Mouse (Mus musculus): ENCODE measurements around the gene Unc5cl. TPM values are rescaled to one million over a fixed set of nuclear protein-coding genes. Genes with fewer than 3 reads are reported as not detected.

Unc5cl gene
- polyA plus RNA-seq, 1 experiment, result not detected

DNA sequence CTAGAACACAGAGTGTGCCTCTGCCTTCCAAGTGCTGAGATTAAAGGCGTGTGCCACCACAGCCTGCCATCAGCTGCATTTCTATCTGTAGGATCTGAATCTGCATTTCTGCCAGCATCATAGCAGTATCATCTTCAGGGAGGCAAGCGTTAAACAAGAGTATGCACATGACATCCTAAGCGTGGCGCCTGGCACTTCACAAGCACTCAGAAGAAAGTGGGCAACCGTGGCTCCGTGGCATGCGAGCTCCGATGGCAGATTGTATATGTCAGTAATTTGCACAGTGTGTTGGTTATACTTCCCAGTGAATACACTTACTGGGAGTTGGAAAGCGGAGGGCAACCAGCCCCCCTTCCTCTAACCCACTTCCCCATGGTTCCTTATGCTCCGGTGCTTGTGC, 25.3 kb downstream of the Unc5cl start:
- H3K36me3 ChIP-seq (ENCODE audit: control insufficient read depth, insufficient read depth), result no peaks in the 10 kb centered on the region
- no peaks in the 10 kb centered on the region for H3K27me3 ChIP-seq (ENCODE audit: control insufficient read depth, insufficient read depth, insufficient read length)
- H3K79me2 ChIP-seq (ENCODE audit: control insufficient read depth, insufficient read depth), result no peaks in the 10 kb centered on the region
- no peak overlapping the region for H3K4me3 ChIP-seq
- TF ChIP-seq CEBPB (IDR thresholded peaks at IDR 0.05; ENCODE audit: insufficient read depth, poor library complexity, severe bottlenecking) (no peak), USF1 (IDR thresholded peaks at IDR 0.05; ENCODE audit: low read depth) (no peak), SRF (IDR thresholded peaks at IDR 0.05; ENCODE audit: control insufficient read depth, insufficient read length, low read depth) (no peak), REST (IDR thresholded peaks at IDR 0.05; ENCODE audit: insufficient read depth, insufficient read length) (no peak), POLR2A (IDR thresholded peaks at IDR 0.05; ENCODE audit: insufficient read length, low read depth) (no peak), MYOG (IDR thresholded peaks at IDR 0.05; ENCODE audit: control insufficient read depth in 1 of 3, insufficient read depth in 1 of 3, insufficient read length in 2 of 3, low read depth in 2 of 3) (no peak), POLR2AphosphoS2 (IDR thresholded peaks at IDR 0.05; ENCODE audit: insufficient read length, low read depth) (no peak), MYOD1 (IDR thresholded peaks at IDR 0.05; ENCODE audit: control insufficient read depth in 1 of 3, insufficient read length in 2 of 3, low read depth in 2 of 3) (no peak), TCF3 (IDR thresholded peaks at IDR 0.05; ENCODE audit: insufficient read length, low read depth) (no peak), MAX (IDR thresholded peaks at IDR 0.05; ENCODE audit: low read depth) (no peak), TCF12 (IDR thresholded peaks at IDR 0.05; ENCODE audit: insufficient read depth, poor library complexity, severe bottlenecking) (no peak)
- no peak overlapping the region for H3K4me2 ChIP-seq (ENCODE audit: low read depth)
- H3ac ChIP-seq (ENCODE audit: control insufficient read depth, insufficient read length), result no peak overlapping the region

DNA sequence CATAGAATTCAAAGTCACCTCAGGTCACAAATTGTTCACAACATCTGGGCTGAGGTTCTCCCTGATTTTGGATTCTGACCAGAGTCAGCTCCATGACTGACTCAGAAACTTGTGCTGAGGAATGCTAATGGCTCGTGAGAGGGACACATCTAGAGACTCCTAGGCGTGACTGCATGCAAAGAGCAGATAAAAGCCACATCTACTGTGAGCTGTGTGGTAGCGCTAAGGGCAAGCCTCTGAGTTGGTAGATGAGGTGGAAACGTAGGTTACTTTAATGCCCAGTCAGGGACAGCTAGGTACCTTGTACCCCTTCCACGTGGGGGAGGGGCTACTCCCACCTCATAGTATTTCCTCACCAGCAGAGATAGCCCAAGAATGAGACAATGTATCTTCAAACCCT, 29.1 kb downstream of the Unc5cl start:
- no peak overlapping the region for H3K4me2 ChIP-seq (ENCODE audit: low read depth)
- no peak overlapping the region for H3ac ChIP-seq (ENCODE audit: control insufficient read depth, insufficient read length)
- TF ChIP-seq POLR2A (IDR thresholded peaks at IDR 0.05; ENCODE audit: insufficient read length, low read depth), result no peak
- TF ChIP-seq TCF3 (IDR thresholded peaks at IDR 0.05; ENCODE audit: insufficient read length, low read depth), result no peak
- no peaks in the 10 kb centered on the region for H3K79me2 ChIP-seq (ENCODE audit: control insufficient read depth, insufficient read depth)
- H3K27me3 ChIP-seq (ENCODE audit: control insufficient read depth, insufficient read depth, insufficient read length), result no peaks in the 10 kb centered on the region
- no peak overlapping the region for H3K4me3 ChIP-seq
- no peaks in the 10 kb centered on the region for H3K36me3 ChIP-seq (ENCODE audit: control insufficient read depth, insufficient read depth)

DNA sequence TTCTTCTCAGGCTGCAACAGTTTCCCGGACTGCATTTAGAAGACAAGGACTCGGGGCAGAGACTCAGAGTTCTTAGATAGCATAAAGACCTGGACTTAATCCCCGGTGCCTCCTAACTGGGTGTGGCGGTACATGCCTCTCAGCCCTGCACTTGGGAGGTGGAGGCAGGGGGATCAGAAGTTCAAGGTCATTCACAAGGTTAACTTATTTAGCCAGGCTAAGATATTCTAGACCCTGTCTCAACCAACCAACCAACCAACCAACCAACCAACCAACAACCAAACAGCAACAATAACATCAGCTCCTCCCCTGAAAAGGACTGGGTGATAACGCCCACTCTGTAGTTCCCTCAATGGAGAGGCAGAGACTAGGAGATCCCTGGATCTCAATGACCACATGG, 29.5 kb downstream of the Unc5cl start:
- H3K4me2 ChIP-seq (ENCODE audit: low read depth), result no peak overlapping the region
- H3K4me3 ChIP-seq, result no peak overlapping the region
- no peaks in the 10 kb centered on the region for H3K27me3 ChIP-seq (ENCODE audit: control insufficient read depth, insufficient read depth, insufficient read length)
- TF ChIP-seq E2F4 (IDR thresholded peaks at IDR 0.05; ENCODE audit: insufficient read depth), result no peak
- TF ChIP-seq TCF3 (IDR thresholded peaks at IDR 0.05; ENCODE audit: insufficient read length, low read depth), result no peak
- TF ChIP-seq POLR2AphosphoS2 (IDR thresholded peaks at IDR 0.05; ENCODE audit: insufficient read length, low read depth), result no peak
- TF ChIP-seq MYOG (IDR thresholded peaks at IDR 0.05; ENCODE audit: control insufficient read depth in 1 of 3, insufficient read depth in 1 of 3, insufficient read length in 2 of 3, low read depth in 2 of 3), result no peak
- TF ChIP-seq REST (IDR thresholded peaks at IDR 0.05; ENCODE audit: insufficient read depth, insufficient read length), result no peak
- no peak for TF ChIP-seq TCF12 (IDR thresholded peaks at IDR 0.05; ENCODE audit: insufficient read depth, poor library complexity, severe bottlenecking)
- no peak for TF ChIP-seq SRF (IDR thresholded peaks at IDR 0.05; ENCODE audit: control insufficient read depth, insufficient read length, low read depth)
- TF ChIP-seq USF1 (IDR thresholded peaks at IDR 0.05; ENCODE audit: low read depth), result no peak
- no peak for TF ChIP-seq MAX (IDR thresholded peaks at IDR 0.05; ENCODE audit: low read depth)
- TF ChIP-seq CEBPB (IDR thresholded peaks at IDR 0.05; ENCODE audit: insufficient read depth, poor library complexity, severe bottlenecking), result no peak
- no peak for TF ChIP-seq POLR2A (IDR thresholded peaks at IDR 0.05; ENCODE audit: insufficient read length, low read depth)
- no peak for TF ChIP-seq MYOD1 (IDR thresholded peaks at IDR 0.05; ENCODE audit: control insufficient read depth in 1 of 3, insufficient read length in 2 of 3, low read depth in 2 of 3)
- no peak overlapping the region for H3ac ChIP-seq (ENCODE audit: control insufficient read depth, insufficient read length)
- H3K36me3 ChIP-seq (ENCODE audit: control insufficient read depth, insufficient read depth), result no peaks in the 10 kb centered on the region
- no peaks in the 10 kb centered on the region for H3K79me2 ChIP-seq (ENCODE audit: control insufficient read depth, insufficient read depth)

DNA sequence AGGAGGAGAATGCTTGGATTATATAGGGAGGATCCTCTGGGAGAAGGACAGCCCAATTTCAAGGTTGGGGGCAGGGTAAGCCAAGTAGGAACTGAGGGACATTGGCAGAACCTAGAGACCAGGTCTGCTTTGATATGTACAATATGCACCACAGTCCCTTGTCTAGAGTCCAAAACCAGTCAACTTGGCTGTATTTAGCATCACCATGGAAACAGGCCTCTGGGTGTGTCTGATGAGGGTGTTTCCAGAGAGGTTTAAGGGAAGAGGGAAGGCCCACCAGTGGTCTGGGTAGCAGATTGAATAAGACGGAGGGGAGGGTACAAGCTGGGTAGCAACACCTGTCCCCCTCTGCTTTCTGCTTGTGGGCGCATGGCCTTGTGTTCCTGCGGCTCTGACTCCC, 34.8 kb downstream of the Unc5cl start:
- TF ChIP-seq TCF12 (IDR thresholded peaks at IDR 0.05; ENCODE audit: insufficient read depth, poor library complexity, severe bottlenecking), result no peak
- TF ChIP-seq POLR2AphosphoS2 (IDR thresholded peaks at IDR 0.05; ENCODE audit: insufficient read length, low read depth), result no peak
- no peak for TF ChIP-seq REST (IDR thresholded peaks at IDR 0.05; ENCODE audit: insufficient read depth, insufficient read length)
- TF ChIP-seq MYOG (IDR thresholded peaks at IDR 0.05; ENCODE audit: control insufficient read depth in 1 of 3, insufficient read depth in 1 of 3, insufficient read length in 2 of 3, low read depth in 2 of 3), result no peak
- TF ChIP-seq TCF3 (IDR thresholded peaks at IDR 0.05; ENCODE audit: insufficient read length, low read depth), result no peak
- TF ChIP-seq USF1 (IDR thresholded peaks at IDR 0.05; ENCODE audit: low read depth), result no peak
- TF ChIP-seq E2F4 (IDR thresholded peaks at IDR 0.05; ENCODE audit: insufficient read depth), result no peak
- no peak for TF ChIP-seq MAX (IDR thresholded peaks at IDR 0.05; ENCODE audit: low read depth)
- TF ChIP-seq CEBPB (IDR thresholded peaks at IDR 0.05; ENCODE audit: insufficient read depth, poor library complexity, severe bottlenecking), result no peak
- TF ChIP-seq POLR2A (IDR thresholded peaks at IDR 0.05; ENCODE audit: insufficient read length, low read depth), result no peak
- TF ChIP-seq MYOD1 (IDR thresholded peaks at IDR 0.05; ENCODE audit: control insufficient read depth in 1 of 3, insufficient read length in 2 of 3, low read depth in 2 of 3), result no peak
- TF ChIP-seq SRF (IDR thresholded peaks at IDR 0.05; ENCODE audit: control insufficient read depth, insufficient read length, low read depth), result no peak
- Histone ChIP-seq H3ac (ENCODE audit: control insufficient read depth, insufficient read length) (no peak overlapping the region), H3K27me3 (ENCODE audit: control insufficient read depth, insufficient read depth, insufficient read length) (no peaks in the 10 kb centered on the region), H3K4me3 (no peak overlapping the region), H3K79me2 (ENCODE audit: control insufficient read depth, insufficient read depth) (no peaks in the 10 kb centered on the region), H3K4me2 (ENCODE audit: low read depth) (no peak overlapping the region), H3K36me3 (ENCODE audit: control insufficient read depth, insufficient read depth) (no peaks in the 10 kb centered on the region)

DNA sequence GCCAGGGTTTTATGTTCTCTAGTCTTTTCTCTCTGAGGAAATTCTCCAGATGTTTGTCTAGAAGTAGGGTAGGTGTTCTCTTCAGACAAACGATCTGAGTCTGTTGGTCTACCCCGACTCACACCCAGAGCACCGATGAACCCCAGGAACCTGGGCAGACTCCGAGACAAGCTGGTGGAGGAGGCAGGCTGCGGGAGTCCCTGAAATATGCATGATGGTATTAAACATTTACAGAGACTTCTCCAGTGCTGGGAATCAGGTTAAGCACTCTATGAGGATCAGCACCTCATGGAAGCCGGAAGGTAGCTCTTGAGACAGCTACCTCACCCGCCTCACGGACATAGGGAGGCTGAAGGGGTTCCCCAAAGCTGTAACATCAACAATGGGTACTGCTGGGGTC, 37.9 kb downstream of the Unc5cl start:
- TF ChIP-seq CEBPB (IDR thresholded peaks at IDR 0.05; ENCODE audit: insufficient read depth, poor library complexity, severe bottlenecking), result no peak
- TF ChIP-seq POLR2AphosphoS2 (IDR thresholded peaks at IDR 0.05; ENCODE audit: insufficient read length, low read depth), result no peak
- TF ChIP-seq REST (IDR thresholded peaks at IDR 0.05; ENCODE audit: insufficient read depth, insufficient read length), result no peak
- no peak for TF ChIP-seq USF1 (IDR thresholded peaks at IDR 0.05; ENCODE audit: low read depth)
- no peak for TF ChIP-seq TCF12 (IDR thresholded peaks at IDR 0.05; ENCODE audit: insufficient read depth, poor library complexity, severe bottlenecking)
- TF ChIP-seq SRF (IDR thresholded peaks at IDR 0.05; ENCODE audit: control insufficient read depth, insufficient read length, low read depth), result no peak
- TF ChIP-seq TCF3 (IDR thresholded peaks at IDR 0.05; ENCODE audit: insufficient read length, low read depth), result no peak
- no peak overlapping the region for H3K4me2 ChIP-seq (ENCODE audit: low read depth)

More for the DNA sequence above, 37.9 kb downstream of the Unc5cl start:
- Histone ChIP-seq H3ac (ENCODE audit: control insufficient read depth, insufficient read length) (no peak overlapping the region), H3K36me3 (ENCODE audit: control insufficient read depth, insufficient read depth) (no peaks in the 10 kb centered on the region), H3K27me3 (ENCODE audit: control insufficient read depth, insufficient read depth, insufficient read length) (no peaks in the 10 kb centered on the region), H3K4me3 (no peak overlapping the region), H3K79me2 (ENCODE audit: control insufficient read depth, insufficient read depth) (no peaks in the 10 kb centered on the region)

Data from myocyte (in vitro differentiated cells).